Mouse (Mus musculus): Measurements from ENCODE around the gene Gsdma3. TPM values are rescaled to one million over a fixed set of nuclear protein-coding genes. Genes with fewer than 3 reads are reported as not detected.

The Gsdma3 gene
- polyA plus RNA-seq, 1 experiment = not detected

DNA sequence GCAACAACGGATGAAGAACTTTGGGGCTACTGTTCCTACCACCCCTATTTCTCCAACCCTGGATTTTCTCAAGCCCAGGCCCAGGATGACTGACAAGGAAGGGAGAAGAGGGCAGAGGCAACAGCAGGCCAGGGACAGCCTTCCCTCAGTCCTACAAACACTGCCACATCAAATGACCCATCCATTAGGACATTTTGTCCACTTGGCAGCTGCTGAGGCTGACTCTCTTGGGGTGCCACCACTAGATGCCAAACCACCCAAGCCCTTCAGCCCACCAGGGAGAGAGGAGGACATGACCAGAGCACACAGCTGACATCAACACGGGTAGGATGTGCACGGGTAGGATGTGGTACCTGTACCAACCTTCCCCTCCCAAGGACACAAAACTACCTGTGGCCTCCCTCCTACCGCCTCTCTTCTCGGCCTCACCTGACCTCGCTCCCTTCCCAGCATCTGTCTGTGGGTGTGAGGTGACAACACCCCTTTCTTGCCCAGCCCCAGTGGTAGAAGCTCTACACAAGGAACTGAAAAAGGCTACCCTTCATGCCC is 41.5 kb upstream of the Gsdma3 start:
- no peak for TF ChIP-seq GATA1 (IDR thresholded peaks at IDR 0.05; ENCODE audit: borderline replicate concordance, low read length)
- TF ChIP-seq FLI1 (IDR thresholded peaks at IDR 0.05; ENCODE audit: low read length) = no peak
- Histone ChIP-seq H3K4me1 (peaks cover 90% of the 10 kb centered on the region), H3K27me3 (replicated peaks) (no peaks in the 10 kb centered on the region), H3K36me3 (replicated peaks; ENCODE audit: low read length) (peaks cover 53% of the 10 kb centered on the region), H3K4me3 (replicated peaks) (peak overlapping the region; percentile 93), H3K9me3 (no peaks in the 10 kb centered on the region)

DNA sequence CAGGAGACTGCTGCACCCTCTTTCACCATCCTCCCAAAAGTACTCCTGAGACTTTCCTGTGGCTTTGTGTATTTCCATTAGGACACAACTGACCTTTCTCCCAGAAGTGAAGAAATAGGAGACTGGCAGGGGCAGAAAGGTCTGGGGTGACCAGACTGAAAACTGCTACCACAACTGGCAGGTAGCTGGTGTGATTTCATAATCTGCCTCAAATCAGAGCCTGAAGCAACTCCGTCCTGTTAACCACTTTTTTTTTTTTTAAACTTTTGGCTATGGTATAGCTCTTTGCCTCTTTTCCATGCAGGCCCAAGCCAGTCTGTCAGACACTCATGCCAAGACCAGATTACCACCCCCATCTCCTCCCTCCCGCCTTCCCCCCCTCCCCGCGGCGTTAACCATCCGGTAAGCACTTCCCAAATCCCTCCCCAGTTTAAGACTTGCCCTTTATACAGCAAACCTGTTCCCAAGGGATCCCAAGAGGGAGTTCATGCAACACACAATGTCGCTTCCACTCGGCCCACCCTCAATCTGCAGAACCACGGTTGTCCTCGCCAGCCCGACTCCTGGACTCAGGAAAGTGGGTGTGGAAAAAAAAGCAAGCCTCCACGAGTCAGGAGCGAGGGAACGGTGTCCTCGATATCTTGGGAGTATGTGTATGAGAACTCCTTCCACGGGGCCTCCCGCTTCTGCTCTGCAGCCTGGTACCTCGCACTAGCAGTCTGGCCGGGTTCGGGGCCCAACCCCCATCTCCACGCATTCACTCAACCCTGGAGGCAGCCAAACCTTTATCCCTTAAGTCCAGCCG is 39.9 kb upstream of the Gsdma3 start:
- no peaks in the 10 kb centered on the region for H3K9me3 ChIP-seq
- peaks cover 82% of the 10 kb centered on the region for H3K4me1 ChIP-seq
- peak overlapping the region; percentile 93 for H3K4me3 ChIP-seq (replicated peaks)
- peaks cover 39% of the 10 kb centered on the region for H3K36me3 ChIP-seq (replicated peaks; ENCODE audit: low read length)
- TF ChIP-seq FLI1 (IDR thresholded peaks at IDR 0.05; ENCODE audit: low read length) (no peak), GATA1 (IDR thresholded peaks at IDR 0.05; ENCODE audit: borderline replicate concordance, low read length) (no peak)
- H3K27me3 ChIP-seq (replicated peaks) = peaks cover 3% of the 10 kb centered on the region

GRCm38 (mm10) chr11:98586892-98587563 is 39.1 kb upstream of the Gsdma3 start, which contains the start of gene Ormdl3:
TSS of gene Ormdl3 (minus strand) at chr11:98587368.
- H3K27me3 ChIP-seq (replicated peaks) = peaks cover 5% of the 10 kb centered on the region

GRCm38 (mm10) chr11:98587684-98588546 is 38.2 kb upstream of the Gsdma3 start:
- H3K4me1 ChIP-seq = peaks cover 77% of the 10 kb centered on the region
- TF ChIP-seq GATA1 (IDR thresholded peaks at IDR 0.05; ENCODE audit: borderline replicate concordance, low read length) (0 out of 3 replicates have a peak, but pooled peaks have one; percentile 34), FLI1 (IDR thresholded peaks at IDR 0.05; ENCODE audit: low read length) (no peak)

More at GRCm38 (mm10) chr11:98586892-98587563, 39.1 kb upstream of the Gsdma3 start, which contains the start of gene Ormdl3:
- peaks cover 37% of the 10 kb centered on the region for H3K36me3 ChIP-seq (replicated peaks; ENCODE audit: low read length)
- H3K4me1 ChIP-seq = peaks cover 79% of the 10 kb centered on the region
- peak within 1 kb of the TSS; percentile 93 for H3K4me3 ChIP-seq (replicated peaks)
- TF ChIP-seq GATA1 (IDR thresholded peaks at IDR 0.05; ENCODE audit: borderline replicate concordance, low read length) (no peak), FLI1 (IDR thresholded peaks at IDR 0.05; ENCODE audit: low read length) (no peak)
- no peaks in the 10 kb centered on the region for H3K9me3 ChIP-seq

GRCm38 (mm10) chr11:98588833-98589281 is 37.3 kb upstream of the Gsdma3 start:
- H3K4me1 ChIP-seq = peaks cover 68% of the 10 kb centered on the region
- H3K4me3 ChIP-seq (replicated peaks) = peak overlapping the region; percentile 93
- no peak for TF ChIP-seq GATA1 (IDR thresholded peaks at IDR 0.05; ENCODE audit: borderline replicate concordance, low read length)
- no peak for TF ChIP-seq FLI1 (IDR thresholded peaks at IDR 0.05; ENCODE audit: low read length)

More at GRCm38 (mm10) chr11:98587684-98588546, 38.2 kb upstream of the Gsdma3 start:
- H3K36me3 ChIP-seq (replicated peaks; ENCODE audit: low read length) = peaks cover 28% of the 10 kb centered on the region
- H3K4me3 ChIP-seq (replicated peaks) = peak overlapping the region; percentile 93
- H3K27me3 ChIP-seq (replicated peaks) = peaks cover 11% of the 10 kb centered on the region
- H3K9me3 ChIP-seq = no peaks in the 10 kb centered on the region

GRCm38 (mm10) chr11:98589306-98589705 is 36.9 kb upstream of the Gsdma3 start:
- Histone ChIP-seq H3K4me3 (replicated peaks) (peak overlapping the region; percentile 93), H3K9me3 (no peaks in the 10 kb centered on the region), H3K27me3 (replicated peaks) (peaks cover 17% of the 10 kb centered on the region), H3K4me1 (peaks cover 63% of the 10 kb centered on the region), H3K36me3 (replicated peaks; ENCODE audit: low read length) (peaks cover 16% of the 10 kb centered on the region)
- no peak for TF ChIP-seq FLI1 (IDR thresholded peaks at IDR 0.05; ENCODE audit: low read length)

More at GRCm38 (mm10) chr11:98588833-98589281, 37.3 kb upstream of the Gsdma3 start:
- Histone ChIP-seq H3K9me3 (no peaks in the 10 kb centered on the region), H3K27me3 (replicated peaks) (peaks cover 14% of the 10 kb centered on the region), H3K36me3 (replicated peaks; ENCODE audit: low read length) (peaks cover 20% of the 10 kb centered on the region)

DNA sequence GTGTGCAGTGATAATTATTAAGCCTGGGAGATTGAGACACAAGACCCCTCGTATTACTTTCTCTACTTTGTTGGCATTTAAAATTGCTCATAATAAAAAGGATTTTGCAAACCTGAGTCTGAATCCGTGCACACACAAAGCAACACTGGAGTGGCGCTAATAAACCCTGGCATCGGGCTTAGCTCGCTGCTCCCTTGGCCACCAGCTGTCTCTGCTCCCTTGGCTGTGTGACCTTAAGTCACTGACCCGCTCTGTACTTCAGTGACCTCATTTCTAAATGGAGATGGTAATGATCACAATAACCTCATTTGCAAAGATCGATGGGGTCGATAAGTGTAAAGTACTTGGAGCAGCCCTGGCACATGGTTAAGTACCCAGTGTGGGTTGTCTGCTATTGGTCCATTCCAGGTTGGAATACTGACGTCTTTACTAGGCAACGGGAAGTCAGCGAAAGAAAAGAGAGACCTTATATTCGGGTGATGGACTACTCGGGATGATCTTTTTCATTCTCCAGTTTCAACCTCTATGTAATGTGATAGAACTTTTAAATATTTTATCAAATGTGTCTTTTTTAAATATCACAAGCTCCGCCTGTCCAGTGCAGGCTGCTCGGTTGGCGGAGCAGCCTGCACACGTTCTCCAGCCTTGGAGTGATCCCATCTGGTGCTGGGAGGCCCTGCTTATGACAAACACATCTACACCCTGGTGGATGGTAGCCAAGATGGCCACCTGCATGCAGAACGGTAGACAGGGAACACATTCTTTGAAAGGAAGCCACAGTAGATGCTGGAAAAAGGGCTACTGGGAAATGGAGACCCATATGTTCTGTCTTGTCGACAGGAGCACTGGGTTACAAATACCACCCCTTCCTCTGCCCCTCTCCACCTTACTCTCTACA is 35.4 kb upstream of the Gsdma3 start:
- peaks cover 57% of the 10 kb centered on the region for H3K4me1 ChIP-seq
- H3K27me3 ChIP-seq (replicated peaks) = peaks cover 20% of the 10 kb centered on the region
- no peaks in the 10 kb centered on the region for H3K9me3 ChIP-seq
- no peak for TF ChIP-seq FLI1 (IDR thresholded peaks at IDR 0.05; ENCODE audit: low read length)
- TF ChIP-seq GATA1 (IDR thresholded peaks at IDR 0.05; ENCODE audit: borderline replicate concordance, low read length) = no peak
- H3K36me3 ChIP-seq (replicated peaks; ENCODE audit: low read length) = peaks cover under 1% of the 10 kb centered on the region
- no peak overlapping the region for H3K4me3 ChIP-seq (replicated peaks)

GRCm38 (mm10) chr11:98595021-98595420 is 31.1 kb upstream of the Gsdma3 start:
- H3K36me3 ChIP-seq (replicated peaks; ENCODE audit: low read length) = no peaks in the 10 kb centered on the region

More at GRCm38 (mm10) chr11:98595021-98595420, 31.1 kb upstream of the Gsdma3 start:
- Histone ChIP-seq H3K4me3 (replicated peaks) (no peak overlapping the region), H3K9me3 (no peaks in the 10 kb centered on the region), H3K4me1 (peaks cover 42% of the 10 kb centered on the region), H3K27me3 (replicated peaks) (peaks cover 43% of the 10 kb centered on the region)
- TF ChIP-seq GATA1 (IDR thresholded peaks at IDR 0.05; ENCODE audit: borderline replicate concordance, low read length) = no peak
- no peak for TF ChIP-seq FLI1 (IDR thresholded peaks at IDR 0.05; ENCODE audit: low read length)

Data from megakaryocyte, embryonic 14.5 days (primary cell).